Mouse (Mus musculus) urinary bladder, postnatal 36 days (tissue): ENCODE results near the gene S100g.

Experiments
- DNase-seq, 2 experiments: peaks; one replicate each; pipeline ENCODE4 v3.0.0; 2022; ENCODE audit warnings: low spot score in 2 of 2, mixed read lengths in 1 of 2

Gene S100g

DNA sequence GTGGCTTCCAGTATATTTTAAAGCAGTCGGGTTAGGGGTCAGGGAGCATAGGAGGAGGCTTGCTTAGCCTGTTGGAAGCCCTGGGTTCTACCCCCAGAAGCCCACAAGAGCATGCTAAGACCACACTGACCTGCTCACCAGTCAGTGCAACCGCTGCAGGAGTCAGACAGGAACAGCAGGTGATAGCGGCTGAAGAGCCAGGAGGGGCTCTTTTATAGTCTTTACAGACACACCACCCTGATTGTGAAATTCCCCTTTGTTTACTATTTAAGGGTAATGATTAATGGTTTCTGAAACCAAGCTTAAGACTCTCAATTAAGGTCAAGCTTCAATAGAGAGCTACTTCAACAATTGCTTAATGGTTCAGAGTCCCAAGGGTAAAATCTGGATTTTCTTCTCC, at the start of gene S100g:
Gene S100g (minus strand): TSS at position 217 of the 400 bp plus-strand sequence.
- DNase-seq: peak in 1 of 2 experiments; percentile 3

DNA sequence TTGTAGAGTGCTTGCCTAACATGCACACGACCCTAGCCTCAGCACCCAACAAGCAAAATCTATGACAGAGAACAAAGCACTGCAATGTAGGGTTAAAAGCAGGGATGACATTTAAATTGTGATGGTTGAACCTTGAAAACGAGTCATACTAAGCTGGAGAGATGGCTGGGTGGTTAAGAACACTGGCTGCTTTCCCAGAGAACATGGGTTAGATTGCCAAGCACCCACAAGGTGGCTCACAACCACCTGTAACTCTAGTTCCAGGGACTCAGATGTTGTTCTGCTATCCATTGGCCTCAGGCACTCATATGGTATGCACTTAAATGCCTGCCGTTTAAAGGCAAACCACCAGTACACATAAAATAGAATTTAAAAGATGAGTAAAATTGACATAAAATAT, 27.7 kb upstream of the S100g start:
- no peak for DNase-seq

DNA sequence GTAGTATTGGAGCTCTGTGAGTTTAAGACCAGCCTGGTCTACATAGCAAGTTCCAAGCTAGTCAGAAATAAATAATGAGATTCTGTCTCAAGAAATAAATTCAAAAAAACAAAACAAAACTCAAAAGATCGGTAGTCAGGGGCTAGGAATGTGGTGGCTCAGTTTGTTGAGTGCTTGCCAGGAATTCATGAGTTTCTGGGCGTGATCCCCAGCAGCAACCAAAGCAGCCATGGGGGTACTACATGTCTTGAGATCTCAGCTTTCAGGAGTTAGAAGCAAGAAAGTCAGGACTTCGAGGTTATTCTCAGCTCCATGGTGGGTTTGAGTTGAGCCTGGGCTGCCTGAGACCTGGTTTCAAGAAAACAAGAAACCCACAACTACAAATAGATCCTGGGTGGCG, 27.0 kb upstream of the S100g start:
- DNase-seq: no peak

- no peak for DNase-seq
Observed at GRCm38 (mm10) chrX:162986876-162987495, 22.6 kb upstream of the S100g start.

DNA sequence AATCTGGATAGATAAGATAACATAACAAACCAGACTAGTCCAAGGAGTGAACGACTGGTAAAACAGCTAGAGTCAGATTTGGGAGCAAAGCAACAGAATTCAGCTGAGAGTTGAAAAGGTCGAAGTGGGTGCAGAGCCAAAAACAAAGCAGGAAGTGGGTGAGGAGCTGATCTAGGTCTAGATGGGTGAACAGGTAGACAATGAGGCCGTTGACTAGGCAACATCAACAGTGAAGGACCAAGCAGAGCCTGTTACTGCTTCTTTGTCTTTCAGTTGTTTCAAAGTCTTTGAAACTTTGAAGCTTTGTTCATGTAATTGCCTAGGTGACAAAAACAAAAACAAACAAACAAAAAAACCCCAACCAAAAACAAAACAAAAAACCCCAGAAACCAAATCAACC, 11.8 kb upstream of the S100g start:
- no peak for DNase-seq

GRCm38 (mm10) chrX:162967456-162967855, 3.1 kb upstream of the S100g start:
- DNase-seq: no peak

GRCm38 (mm10) chrX:162963840-162964239, 559 bp downstream of the S100g start:
- DNase-seq: no peak

- DNase-seq: no peak
Observed at GRCm38 (mm10) chrX:162957921-162958320, 6.5 kb downstream of the S100g start.

- no peak for DNase-seq
Observed at GRCm38 (mm10) chrX:162949811-162950439, 14.5 kb downstream of the S100g start.

DNA sequence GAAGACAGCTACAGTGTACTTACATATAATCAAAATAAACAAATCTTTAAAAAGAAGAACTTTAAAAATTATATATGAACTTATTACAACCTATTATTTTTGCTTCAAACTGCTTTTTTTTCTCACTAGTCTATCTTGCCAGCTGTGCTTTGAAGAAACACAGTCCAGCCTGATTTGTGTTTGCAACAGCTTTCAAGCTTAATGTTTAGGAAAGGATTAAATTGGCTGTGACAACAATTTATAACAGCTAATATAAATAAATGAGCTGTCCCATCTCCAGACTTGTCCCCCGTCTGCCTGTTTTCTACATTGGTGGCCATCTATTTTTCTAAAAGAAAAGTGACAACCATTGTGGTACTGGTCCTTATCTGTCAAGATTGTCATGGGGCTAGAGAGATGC, 22.4 kb downstream of the S100g start:
- DNase-seq: no peak

DNA sequence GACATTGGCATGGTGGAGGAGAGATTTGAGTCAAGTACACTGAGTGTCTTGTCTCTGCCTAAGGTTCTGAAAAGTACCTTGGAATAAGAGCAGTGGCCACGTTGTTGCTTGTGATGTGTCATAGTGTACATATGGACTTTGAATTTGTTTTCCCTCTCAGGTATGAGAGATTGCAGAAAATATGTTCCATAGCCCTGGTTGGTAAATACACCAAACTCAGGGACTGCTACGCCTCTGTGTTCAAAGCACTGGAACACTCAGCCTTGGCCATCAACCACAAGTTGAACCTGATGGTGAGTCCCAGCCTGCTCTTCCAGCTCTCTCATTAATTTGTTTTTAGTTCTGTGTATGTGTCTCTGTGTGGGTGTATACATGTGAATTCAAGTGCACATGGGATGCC, 32.9 kb downstream of the S100g start:
- DNase-seq: no peak

DNA sequence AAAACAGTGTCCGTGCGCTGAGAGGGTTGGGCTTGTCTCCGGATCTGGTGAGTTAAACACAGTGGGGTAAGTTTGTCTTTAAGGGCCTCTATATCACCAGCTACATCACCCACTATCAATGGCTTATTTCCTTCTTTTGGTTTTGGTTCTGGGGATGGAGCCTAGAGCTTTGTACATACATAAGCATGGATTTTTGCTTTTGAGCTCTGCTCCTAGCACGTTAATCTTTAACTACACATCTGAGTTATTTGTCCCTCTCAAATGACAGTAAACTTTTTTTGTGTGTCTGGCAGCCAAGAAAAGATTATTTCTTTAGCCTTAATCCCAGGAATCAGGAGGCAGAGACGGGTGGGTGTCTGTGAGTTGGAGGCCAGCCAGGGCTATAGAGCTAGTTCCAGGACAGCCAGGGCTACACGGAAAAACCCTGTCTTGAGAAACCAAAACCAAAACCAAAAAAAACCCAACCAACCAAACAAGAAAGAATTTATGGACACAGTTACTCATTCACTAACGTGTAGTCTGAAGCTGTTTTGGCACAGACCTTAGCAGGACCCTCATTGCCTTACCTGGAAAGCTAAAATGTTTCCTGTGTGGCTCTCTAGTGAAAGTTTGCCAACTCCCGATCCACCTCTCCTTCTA, 42.8 kb downstream of the S100g start:
- no peak for DNase-seq

DNA sequence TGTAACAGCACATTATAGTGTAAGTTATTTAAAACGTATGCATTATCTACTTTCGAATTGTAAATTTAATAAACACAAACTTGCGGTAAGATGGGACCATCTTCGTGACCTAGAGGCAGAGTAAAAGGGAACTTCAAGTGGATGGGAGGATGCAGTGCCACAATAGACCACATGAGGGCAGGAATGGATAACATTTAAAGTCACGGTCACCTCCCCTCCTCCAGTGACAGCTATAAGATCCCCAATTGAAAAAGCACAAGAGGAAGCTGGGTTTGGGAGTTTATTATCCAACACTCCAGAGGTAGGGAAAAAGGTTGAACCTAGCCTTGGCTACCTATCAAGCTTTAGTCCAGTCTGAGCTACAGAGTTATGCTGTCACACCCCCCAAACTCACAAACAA, 48.7 kb downstream of the S100g start:
- DNase-seq: peak; percentile 15 to 19

DNA sequence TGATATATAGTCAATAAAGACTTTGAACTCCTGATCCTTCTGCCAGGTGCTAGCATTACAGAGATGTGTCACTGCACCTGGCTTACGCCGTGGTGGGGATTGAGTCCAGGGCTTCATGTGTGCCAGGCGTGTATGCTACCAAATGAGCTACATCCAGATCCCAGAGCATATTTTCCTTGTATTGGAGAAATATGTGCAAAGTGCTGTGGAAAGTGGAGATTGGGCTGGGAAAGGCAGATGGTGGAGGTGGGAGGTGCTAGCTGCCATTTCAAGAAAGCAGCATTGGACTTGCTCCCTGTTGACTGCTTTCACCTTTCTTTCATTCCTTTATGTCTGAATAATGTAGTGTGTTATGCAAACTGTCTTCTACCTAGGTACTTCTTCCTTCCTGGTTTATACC, 50.7 kb downstream of the S100g start:
- DNase-seq: no peak
